Mouse (Mus musculus) ES-CJ7 (cell line): Measurements from ENCODE around the gene Ffar1.

Experiments used
- DNase-seq: peaks from one replicate; pipeline ENCODE4 v3.0.0; 2011; ENCODE audit warnings: low read depth, low spot score

Gene Ffar1

DNA sequence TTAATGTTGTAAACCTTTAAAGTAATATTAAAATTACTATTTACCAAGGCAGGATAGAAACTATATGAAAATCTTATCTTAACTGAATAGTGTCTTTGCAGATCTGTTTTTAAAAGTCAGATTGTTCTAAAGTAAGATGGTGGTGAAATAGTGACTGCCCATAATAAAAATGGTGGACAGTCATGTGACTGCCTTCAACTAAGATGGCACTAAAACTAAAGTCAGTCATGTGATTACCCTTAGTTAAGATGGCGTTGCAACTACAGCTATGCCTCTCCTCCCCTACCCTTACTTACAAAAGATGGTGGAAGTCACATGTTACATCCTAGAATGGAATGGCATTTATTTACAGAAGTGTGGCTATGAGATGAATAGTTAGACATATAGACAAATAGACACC, 9.9 kb downstream of the Ffar1 start:
- no peak for DNase-seq

- peak; percentile 48 for DNase-seq
Measured at GRCm38 (mm10) chr7:30847934-30848333, 13.4 kb downstream of the Ffar1 start.

GRCm38 (mm10) chr7:30847386-30847785, 14.0 kb downstream of the Ffar1 start:
- DNase-seq: no peak

DNA sequence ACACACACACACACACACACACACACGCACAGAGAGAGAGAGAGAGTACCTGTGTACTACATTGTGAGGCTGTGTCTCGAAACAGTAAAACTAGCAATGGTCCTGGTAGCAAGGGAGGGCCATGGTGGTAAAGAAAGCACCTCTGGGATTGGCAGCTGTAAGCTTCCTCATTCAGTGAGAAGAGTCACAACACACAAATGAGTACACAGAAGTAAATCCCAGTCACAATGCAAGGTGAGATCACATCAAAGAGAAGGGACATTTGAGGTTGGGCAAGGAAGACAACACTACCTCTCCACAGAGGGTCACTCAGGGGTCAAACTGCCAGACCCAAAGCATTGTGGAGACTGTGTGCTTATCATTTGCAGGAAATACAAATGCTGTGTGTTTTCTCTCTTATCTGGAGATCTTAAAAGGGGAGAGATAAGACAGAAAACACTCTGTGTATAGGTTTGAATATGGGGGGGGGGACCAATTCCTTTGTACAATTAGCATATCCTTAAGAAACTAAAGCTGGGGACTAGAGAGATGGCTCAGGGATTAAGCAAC, 14.8 kb downstream of the Ffar1 start:
- DNase-seq: peak; percentile 38

DNA sequence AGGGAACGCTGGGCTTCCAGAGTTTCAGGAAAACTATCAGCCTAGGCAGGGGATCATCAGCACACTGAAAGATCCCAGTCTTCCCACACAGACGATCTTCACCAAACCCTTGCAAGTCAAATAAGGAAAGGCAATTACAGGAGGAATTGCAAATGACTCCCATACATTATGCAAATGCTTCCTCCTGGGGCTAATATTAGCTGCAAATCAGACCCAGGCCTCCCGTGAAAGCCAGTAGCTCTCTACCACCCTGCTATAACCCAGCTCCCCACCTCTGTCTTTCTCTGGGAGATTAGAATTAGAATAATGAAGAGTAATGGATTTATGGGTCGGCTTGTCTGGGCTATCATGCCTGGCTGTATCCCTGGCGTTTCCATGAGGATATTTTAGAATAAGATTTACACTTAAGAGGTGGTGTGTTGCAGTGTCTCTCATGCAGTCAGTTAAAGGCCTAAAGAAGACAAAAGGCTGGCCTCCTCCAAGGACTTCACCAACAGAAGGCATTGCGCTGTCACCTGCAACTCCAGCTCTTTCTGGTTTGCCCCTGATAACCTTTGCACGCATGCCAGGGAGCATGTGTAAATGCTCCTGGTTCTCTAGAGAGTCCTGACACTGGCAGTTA, 16.6 kb downstream of the Ffar1 start:
- DNase-seq: peak; percentile 75

DNA sequence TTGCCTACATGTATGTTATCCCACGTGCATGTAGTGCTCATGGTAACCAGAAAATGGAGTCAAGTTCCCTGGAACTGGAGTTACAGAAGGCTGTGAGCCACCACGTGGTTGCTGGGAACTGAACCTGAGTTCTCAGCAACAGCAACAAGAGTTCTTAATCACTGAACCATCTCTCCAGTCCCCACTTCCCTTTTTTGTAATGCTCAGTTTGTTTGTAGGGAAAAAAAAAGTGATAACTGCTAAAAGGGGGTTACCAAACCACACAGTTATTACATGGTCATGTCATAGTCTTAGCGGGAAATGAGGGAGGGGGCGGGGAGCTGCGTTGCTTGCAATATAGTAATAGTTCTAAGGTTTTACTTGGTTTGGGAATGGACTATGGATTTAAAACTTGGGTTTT, 19.3 kb downstream of the Ffar1 start:
- DNase-seq: no peak

DNA sequence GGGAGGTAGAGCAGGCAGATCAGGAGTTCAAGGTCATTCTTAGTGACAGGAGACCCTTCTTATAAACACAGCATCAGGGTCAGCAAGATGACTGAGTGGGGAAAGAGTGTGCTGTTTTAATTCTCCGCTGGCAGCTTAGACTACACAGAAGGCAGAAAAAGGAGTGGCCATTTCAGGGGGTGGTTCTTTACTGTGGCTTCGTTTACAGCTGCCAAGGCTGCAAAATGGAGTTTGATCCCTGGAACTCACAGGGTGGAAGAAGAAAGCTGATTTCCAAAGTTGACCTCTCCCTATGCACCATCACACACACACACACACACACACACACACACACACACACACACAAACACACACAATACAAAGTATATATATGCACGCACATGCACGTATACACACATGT, 20.0 kb downstream of the Ffar1 start:
- DNase-seq: no peak

GRCm38 (mm10) chr7:30840306-30840705, 21.1 kb downstream of the Ffar1 start:
- DNase-seq: no peak

- no peak for DNase-seq
Measured at GRCm38 (mm10) chr7:30837277-30837676, 24.1 kb downstream of the Ffar1 start.

GRCm38 (mm10) chr7:30832684-30833083, 28.7 kb downstream of the Ffar1 start:
- DNase-seq: peak; percentile 35

DNA sequence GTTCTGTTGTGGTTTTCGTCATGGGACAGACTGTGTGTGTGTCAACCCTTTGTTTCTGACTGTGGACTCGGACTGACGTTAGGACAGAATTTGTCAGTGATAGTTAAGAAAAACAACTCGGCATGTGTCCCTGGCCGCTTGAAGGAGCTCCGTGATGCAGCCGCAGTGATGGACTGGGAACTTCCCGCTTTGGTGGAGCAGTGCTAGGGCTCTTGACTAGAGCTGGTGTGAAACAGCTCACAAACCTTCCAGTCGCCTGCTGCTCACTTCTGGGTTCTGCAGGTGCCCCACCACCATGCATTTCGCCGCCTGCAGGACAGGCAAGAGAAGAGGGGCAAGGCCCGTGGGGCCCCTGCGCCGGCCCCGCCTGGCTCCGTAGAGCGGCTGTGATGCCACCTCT, 29.1 kb downstream of the Ffar1 start:
- DNase-seq: peak; percentile 67

DNA sequence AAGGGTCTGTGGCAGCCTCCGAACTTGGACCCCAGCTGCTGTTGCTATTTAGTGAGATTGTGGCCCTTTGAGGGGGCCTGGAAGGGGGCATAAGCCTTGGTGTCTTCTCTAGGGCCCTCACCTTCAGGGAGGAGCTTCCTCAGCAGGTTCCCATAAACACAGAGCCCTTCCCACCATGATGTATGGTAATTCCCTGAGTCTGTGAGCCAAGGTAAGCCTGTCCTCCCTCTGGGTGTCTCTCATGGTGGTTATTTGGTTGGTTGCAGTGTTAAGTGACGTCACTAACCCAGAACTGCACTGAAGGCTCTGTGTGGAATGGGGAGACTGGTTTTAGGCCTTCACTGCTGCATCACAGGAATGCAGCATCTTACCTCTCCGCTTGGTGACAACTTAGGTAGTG, 31.9 kb downstream of the Ffar1 start:
- DNase-seq: peak; percentile 86

- peak; percentile 64 for DNase-seq
Measured at GRCm38 (mm10) chr7:30828871-30829270, 32.5 kb downstream of the Ffar1 start.

GRCm38 (mm10) chr7:30826660-30827059, 34.7 kb downstream of the Ffar1 start:
- DNase-seq: no peak

DNA sequence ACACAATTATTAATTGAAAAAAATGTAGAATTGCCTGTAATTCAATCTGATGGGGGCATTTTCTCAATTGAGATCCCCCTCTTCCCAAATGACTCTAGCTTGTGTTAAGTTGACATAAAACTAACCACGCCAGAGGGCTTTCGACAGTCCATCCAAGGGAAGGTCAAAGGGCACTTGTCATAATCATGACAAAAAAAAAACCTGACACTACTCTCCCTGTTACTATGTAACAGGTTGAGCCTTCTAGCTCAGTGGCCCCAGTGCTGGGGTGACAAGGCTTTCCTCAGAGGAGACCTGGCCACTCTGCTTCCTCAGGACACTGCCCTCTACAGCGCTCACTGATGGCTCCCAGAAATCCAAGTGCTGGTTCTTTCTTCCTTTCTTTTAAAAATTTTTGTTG, 37.1 kb downstream of the Ffar1 start:
- DNase-seq: no peak

DNA sequence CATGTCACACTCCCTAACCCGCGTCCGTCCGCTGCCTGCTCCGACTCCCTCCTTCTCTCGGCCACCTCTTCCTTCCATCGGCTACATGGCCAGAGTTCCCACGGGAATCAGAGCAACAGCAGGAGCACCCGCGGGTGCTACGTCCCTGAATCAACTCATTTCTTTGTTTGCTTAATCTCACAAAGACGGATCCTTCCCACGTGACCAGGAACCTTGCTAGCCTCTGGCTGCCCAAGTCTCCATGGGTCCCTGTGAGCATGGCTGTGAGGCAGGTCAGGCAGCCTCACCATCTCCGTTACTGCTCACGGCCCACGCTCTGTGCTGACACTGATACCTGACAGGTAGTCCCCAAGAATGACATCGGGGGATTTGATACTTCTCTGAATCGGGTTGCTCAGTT, 37.7 kb downstream of the Ffar1 start, which contains the start of gene Ffar2:
Gene Ffar2 (minus strand): TSS at position 101 of the 400 bp plus-strand sequence.
- no peak for DNase-seq

DNA sequence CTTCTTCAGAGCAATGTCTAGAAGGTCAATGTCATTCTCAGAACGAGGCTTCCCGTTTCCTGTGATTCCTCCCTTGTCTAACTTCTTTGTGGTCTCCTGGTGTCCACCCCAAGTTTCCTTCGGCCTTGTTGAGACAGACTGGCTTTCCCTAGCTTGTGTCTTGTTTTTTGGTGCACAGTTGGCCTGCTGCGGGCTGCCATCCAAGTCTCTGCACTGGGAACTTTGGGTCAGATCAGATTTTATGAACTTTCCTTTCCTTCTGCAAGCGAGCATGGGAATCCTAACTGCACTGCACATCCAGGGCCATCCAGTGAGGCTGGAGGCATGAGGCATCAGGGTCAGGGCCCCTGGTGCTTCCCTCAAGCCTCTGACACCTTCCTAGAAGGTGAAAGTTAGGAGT, 39.8 kb downstream of the Ffar1 start:
- no peak for DNase-seq

GRCm38 (mm10) chr7:30820854-30821445, 40.4 kb downstream of the Ffar1 start:
- DNase-seq: no peak

GRCm38 (mm10) chr7:30820131-30820530, 41.2 kb downstream of the Ffar1 start:
- no peak for DNase-seq

DNA sequence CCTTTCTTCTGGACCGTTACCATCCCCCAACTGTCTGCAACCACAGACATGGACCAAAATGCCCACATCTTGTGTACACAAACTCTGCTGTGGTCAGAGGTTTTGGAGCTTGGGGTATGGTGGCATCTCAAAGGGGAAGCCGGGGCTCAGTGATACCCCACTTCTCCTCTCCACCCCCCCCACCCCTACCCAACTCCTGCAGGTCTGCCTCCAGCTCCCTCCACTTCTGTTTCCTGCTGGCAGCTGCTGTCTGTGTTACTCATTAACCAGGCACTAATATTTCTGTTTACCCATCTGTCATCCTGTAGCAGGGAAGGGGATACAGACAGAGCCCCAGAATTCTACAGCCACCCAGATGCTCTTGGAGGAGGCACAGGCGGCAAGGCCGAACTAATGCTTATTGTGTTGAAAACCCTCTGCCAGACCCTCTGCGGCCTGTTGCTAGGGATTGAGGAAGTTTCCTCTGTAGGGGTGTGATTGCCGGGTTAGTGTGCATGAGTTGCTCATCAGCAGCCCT, 49.0 kb downstream of the Ffar1 start:
- DNase-seq: no peak

- DNase-seq: no peak
Measured at GRCm38 (mm10) chr7:30811757-30812290, 49.5 kb downstream of the Ffar1 start.

DNA sequence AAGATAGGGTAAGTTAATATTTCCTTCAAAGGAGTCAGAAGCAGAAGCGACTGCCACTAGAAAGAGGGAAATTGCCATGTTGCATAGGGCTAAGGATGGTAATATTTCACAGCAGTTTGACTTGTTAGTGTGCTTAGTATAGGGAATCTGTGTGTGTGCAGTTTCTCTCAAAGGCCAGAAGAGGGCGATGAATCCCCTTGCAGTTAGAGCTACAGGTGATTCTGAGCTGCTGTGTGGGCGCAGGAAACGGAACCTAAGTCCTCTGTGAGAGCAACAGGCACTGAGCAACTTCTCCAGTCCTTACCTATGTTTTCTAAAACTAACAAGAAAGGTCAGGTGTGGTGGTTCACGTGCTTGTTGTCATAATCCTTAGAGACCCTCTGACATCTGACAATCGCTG, 51.0 kb downstream of the Ffar1 start:
- peak; percentile 92 for DNase-seq
